Mouse (Mus musculus): ENCODE measurements at regions not wholly inside any gene's neighbourhood (a gene's known extent, or its start where the extent isn't known, plus 50 kb on each side); places are given as distances from the start of the nearest gene placed in this dataset.

DNA sequence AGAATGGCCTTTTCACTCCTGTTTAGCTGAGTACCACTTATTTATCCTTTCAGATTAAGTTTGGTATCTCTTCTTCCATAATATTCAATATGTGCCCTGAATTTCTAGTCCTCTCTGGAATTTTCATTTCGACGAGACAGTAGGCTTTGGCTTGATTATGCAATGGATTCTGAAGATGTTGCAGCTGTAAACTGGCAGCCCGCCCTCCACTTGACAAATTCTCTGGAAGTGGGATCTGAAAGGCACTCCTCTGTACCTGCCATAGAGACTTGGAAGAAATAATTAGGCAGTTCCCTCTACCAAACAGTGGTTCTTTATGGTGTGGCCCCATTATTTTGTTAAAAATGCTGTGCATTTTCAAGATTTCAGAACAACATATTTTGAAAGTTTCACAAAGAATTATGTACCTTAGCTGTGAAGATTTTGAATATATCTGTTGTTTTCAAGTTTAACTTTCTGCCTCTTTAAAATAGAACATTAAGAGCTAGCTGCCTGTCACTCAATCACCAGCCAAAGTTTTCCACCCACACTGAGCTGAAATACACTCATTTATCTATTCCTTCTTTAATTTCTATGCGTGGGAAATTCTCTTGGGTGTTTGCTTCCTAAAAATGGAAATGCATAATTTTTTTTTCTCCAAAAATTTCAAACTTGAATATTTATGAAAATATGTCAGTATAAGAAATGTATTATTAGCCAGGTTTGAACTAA, 56.1 kb upstream of the Rgs4 start:
- Histone ChIP-seq H3K4me2 (ENCODE audit: low read depth) (no peak overlapping the region), H3K36me3 (ENCODE audit: control insufficient read depth, insufficient read depth) (no peaks in the 10 kb centered on the region), H3K4me3 (no peak overlapping the region), H3ac (ENCODE audit: control insufficient read depth, insufficient read length) (no peak overlapping the region), H3K79me2 (ENCODE audit: control insufficient read depth, insufficient read depth) (no peaks in the 10 kb centered on the region), H3K27me3 (ENCODE audit: control insufficient read depth, insufficient read depth, insufficient read length) (no peaks in the 10 kb centered on the region)
- TF ChIP-seq POLR2AphosphoS2 (IDR thresholded peaks at IDR 0.05; ENCODE audit: insufficient read length, low read depth) = no peak
- no peak for TF ChIP-seq USF1 (IDR thresholded peaks at IDR 0.05; ENCODE audit: low read depth)
- TF ChIP-seq CEBPB (IDR thresholded peaks at IDR 0.05; ENCODE audit: insufficient read depth, poor library complexity, severe bottlenecking) = no peak
- no peak for TF ChIP-seq REST (IDR thresholded peaks at IDR 0.05; ENCODE audit: insufficient read depth, insufficient read length)
- TF ChIP-seq E2F4 (IDR thresholded peaks at IDR 0.05; ENCODE audit: insufficient read depth) = no peak
- TF ChIP-seq MAX (IDR thresholded peaks at IDR 0.05; ENCODE audit: low read depth) = no peak
- no peak for TF ChIP-seq TCF3 (IDR thresholded peaks at IDR 0.05; ENCODE audit: insufficient read length, low read depth)
- TF ChIP-seq TCF12 (IDR thresholded peaks at IDR 0.05; ENCODE audit: insufficient read depth, poor library complexity, severe bottlenecking) = no peak
- no peak for TF ChIP-seq MYOD1 (IDR thresholded peaks at IDR 0.05; ENCODE audit: control insufficient read depth in 1 of 3, insufficient read length in 2 of 3, low read depth in 2 of 3)
- TF ChIP-seq SRF (IDR thresholded peaks at IDR 0.05; ENCODE audit: control insufficient read depth, insufficient read length, low read depth) = no peak
- no peak for TF ChIP-seq MYOG (IDR thresholded peaks at IDR 0.05; ENCODE audit: control insufficient read depth in 1 of 3, insufficient read depth in 1 of 3, insufficient read length in 2 of 3, low read depth in 2 of 3)
- no peak for TF ChIP-seq POLR2A (IDR thresholded peaks at IDR 0.05; ENCODE audit: insufficient read length, low read depth)

DNA sequence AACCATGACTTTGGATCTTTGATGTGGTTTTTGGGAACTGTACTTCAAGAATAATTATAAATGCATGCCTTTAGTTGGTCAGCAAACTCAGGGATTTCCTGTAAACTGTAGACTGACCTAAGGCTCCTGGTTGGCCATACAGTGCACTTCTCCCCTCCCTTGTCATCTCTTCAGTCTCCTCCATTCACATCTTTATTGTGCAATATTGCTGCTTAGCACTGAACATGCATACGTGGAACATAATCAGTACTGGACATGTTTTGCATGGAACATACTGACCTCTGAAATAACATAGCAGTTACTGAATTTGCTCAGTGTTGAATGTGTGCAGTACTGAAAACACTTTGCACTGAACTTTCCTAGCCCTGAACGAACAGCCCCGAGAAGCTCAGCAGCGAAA, 55.4 kb upstream of the Rgs4 start:
- TF ChIP-seq SRF (IDR thresholded peaks at IDR 0.05; ENCODE audit: control insufficient read depth, insufficient read length, low read depth) (no peak), REST (IDR thresholded peaks at IDR 0.05; ENCODE audit: insufficient read depth, insufficient read length) (no peak), TCF3 (IDR thresholded peaks at IDR 0.05; ENCODE audit: insufficient read length, low read depth) (no peak), POLR2A (IDR thresholded peaks at IDR 0.05; ENCODE audit: insufficient read length, low read depth) (no peak), E2F4 (IDR thresholded peaks at IDR 0.05; ENCODE audit: insufficient read depth) (no peak), MYOD1 (IDR thresholded peaks at IDR 0.05; ENCODE audit: control insufficient read depth in 1 of 3, insufficient read length in 2 of 3, low read depth in 2 of 3) (no peak), TCF12 (IDR thresholded peaks at IDR 0.05; ENCODE audit: insufficient read depth, poor library complexity, severe bottlenecking) (no peak)

DNA sequence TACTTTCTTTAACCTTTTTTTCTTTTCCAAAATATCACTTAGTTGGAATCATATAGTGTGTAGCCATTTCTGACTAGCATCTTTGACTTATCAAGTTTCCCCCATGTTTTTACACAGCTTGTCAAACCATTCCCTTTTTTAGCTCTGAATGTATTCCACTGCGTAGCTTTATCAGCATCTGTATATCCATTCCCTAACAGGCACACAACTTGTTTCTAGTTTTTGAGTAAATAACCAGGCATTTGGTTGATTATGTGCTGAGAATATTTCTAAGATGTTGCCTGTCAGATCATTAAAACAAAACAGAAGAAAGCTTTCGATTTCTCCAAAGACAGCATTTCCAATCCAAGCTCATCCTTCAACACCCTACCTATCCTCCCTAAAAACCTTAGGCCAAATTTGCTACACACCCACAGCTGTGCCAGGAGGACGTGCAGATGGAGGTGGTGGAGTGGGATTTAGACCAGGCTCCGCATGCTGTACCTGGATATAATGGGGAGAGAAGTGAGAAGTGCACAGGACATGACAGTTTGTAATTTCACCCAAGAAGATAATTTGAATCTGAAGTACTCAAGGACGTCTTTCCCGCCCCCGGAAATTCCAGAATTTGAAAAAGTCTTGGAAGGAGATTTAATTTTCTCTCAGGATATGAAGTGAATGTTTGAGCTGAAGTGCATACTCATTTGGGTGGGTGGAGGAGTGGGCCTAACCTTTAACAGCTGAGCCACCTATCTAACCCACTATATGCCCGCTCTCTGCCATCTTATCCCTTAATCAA, 54.8 kb upstream of the Rgs4 start:
- H3K36me3 ChIP-seq (ENCODE audit: control insufficient read depth, insufficient read depth) = no peaks in the 10 kb centered on the region
- H3K79me2 ChIP-seq (ENCODE audit: control insufficient read depth, insufficient read depth) = no peaks in the 10 kb centered on the region
- TF ChIP-seq MYOD1 (IDR thresholded peaks at IDR 0.05; ENCODE audit: control insufficient read depth in 1 of 3, insufficient read length in 2 of 3, low read depth in 2 of 3) = no peak
- TF ChIP-seq USF1 (IDR thresholded peaks at IDR 0.05; ENCODE audit: low read depth) = no peak
- no peak for TF ChIP-seq TCF3 (IDR thresholded peaks at IDR 0.05; ENCODE audit: insufficient read length, low read depth)
- no peak for TF ChIP-seq POLR2AphosphoS2 (IDR thresholded peaks at IDR 0.05; ENCODE audit: insufficient read length, low read depth)
- TF ChIP-seq CEBPB (IDR thresholded peaks at IDR 0.05; ENCODE audit: insufficient read depth, poor library complexity, severe bottlenecking) = no peak
- no peak for TF ChIP-seq TCF12 (IDR thresholded peaks at IDR 0.05; ENCODE audit: insufficient read depth, poor library complexity, severe bottlenecking)
- no peak for TF ChIP-seq POLR2A (IDR thresholded peaks at IDR 0.05; ENCODE audit: insufficient read length, low read depth)
- TF ChIP-seq SRF (IDR thresholded peaks at IDR 0.05; ENCODE audit: control insufficient read depth, insufficient read length, low read depth) = no peak
- no peak for TF ChIP-seq MYOG (IDR thresholded peaks at IDR 0.05; ENCODE audit: control insufficient read depth in 1 of 3, insufficient read depth in 1 of 3, insufficient read length in 2 of 3, low read depth in 2 of 3)
- TF ChIP-seq E2F4 (IDR thresholded peaks at IDR 0.05; ENCODE audit: insufficient read depth) = no peak
- no peak for TF ChIP-seq MAX (IDR thresholded peaks at IDR 0.05; ENCODE audit: low read depth)
- no peak for TF ChIP-seq REST (IDR thresholded peaks at IDR 0.05; ENCODE audit: insufficient read depth, insufficient read length)
- no peak overlapping the region for H3K4me3 ChIP-seq
- no peaks in the 10 kb centered on the region for H3K27me3 ChIP-seq (ENCODE audit: control insufficient read depth, insufficient read depth, insufficient read length)
- no peak overlapping the region for H3ac ChIP-seq (ENCODE audit: control insufficient read depth, insufficient read length)
- no peak overlapping the region for H3K4me2 ChIP-seq (ENCODE audit: low read depth)

More for the DNA sequence above, 55.4 kb upstream of the Rgs4 start:
- H3K4me2 ChIP-seq (ENCODE audit: low read depth) = no peak overlapping the region
- no peaks in the 10 kb centered on the region for H3K79me2 ChIP-seq (ENCODE audit: control insufficient read depth, insufficient read depth)
- H3K36me3 ChIP-seq (ENCODE audit: control insufficient read depth, insufficient read depth) = no peaks in the 10 kb centered on the region
- no peaks in the 10 kb centered on the region for H3K27me3 ChIP-seq (ENCODE audit: control insufficient read depth, insufficient read depth, insufficient read length)
- no peak overlapping the region for H3K4me3 ChIP-seq
- H3ac ChIP-seq (ENCODE audit: control insufficient read depth, insufficient read length) = no peak overlapping the region

All from myocyte (in vitro differentiated cells).